Mouse (Mus musculus): ENCODE results near the gene Slfn2.

Gene Slfn2

GRCm38 (mm10) chr11:83077714-83078422 lies 13.0 kb downstream of the Slfn2 start:
- DNase-seq: peak; percentile 21

- no peak for DNase-seq
These were observed 13.7 kb downstream of the Slfn2 start for GRCm38 (mm10) chr11:83078423-83079140.

DNA sequence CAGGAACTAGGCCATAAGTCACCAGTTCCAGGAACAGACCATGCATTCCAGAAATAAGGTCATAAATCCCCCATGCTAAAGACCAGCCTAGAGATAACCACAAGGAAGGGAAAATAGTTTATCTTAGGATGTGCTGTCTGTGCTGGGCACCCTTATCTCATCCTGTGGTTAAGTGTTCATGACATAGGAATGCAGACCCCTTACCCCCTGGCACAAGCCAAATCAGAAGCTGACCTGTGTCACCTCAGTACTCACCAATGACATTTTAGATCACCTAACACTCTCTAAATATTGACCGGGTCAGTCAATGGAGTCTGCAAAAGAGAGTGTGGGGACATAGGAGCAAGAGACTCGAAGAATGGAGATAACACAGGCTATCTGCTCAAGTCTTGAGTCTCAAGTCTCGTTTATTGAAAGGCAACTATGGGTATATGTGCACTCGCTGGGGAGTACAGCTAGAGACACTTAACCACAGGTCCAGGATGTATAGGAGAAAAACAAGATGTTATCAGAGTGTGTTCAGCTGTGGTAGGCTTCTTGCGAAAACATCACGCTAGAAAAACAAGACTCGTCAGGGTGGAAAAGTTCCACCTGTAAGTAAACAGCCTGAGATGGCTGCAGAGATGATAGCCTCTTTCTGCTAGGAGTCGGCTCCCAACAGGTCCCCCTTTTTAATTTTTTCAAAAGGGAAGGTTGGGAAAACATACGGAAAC lies 14.7 kb downstream of the Slfn2 start:
- no peak for DNase-seq

GRCm38 (mm10) chr11:83082741-83083473 lies 18.0 kb downstream of the Slfn2 start:
- no peak for DNase-seq

- DNase-seq: no peak
These were observed 19.2 kb downstream of the Slfn2 start for GRCm38 (mm10) chr11:83084161-83084560.

DNA sequence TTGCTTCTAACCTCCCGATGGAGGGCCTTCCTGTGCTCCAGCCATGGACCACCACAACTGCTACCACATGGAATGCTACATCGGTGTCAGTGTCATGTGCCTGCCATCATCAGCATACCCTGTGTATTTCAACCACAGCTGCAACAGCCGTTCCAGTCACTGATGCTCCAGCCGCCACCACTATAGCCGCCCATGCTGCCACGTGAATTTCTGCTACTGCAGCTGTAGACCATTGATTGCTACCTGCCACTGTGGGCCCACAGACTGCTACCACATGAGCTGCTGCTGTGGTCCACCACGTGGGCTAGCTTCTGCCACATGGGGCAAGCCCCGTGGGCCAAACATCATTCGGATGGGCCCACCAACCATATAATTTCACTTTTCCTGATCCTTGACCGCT lies 19.8 kb downstream of the Slfn2 start:
- DNase-seq: no peak

GRCm38 (mm10) chr11:83115138-83115537 lies 50.2 kb downstream of the Slfn2 start:
- DNase-seq: peak; percentile 18

DNA sequence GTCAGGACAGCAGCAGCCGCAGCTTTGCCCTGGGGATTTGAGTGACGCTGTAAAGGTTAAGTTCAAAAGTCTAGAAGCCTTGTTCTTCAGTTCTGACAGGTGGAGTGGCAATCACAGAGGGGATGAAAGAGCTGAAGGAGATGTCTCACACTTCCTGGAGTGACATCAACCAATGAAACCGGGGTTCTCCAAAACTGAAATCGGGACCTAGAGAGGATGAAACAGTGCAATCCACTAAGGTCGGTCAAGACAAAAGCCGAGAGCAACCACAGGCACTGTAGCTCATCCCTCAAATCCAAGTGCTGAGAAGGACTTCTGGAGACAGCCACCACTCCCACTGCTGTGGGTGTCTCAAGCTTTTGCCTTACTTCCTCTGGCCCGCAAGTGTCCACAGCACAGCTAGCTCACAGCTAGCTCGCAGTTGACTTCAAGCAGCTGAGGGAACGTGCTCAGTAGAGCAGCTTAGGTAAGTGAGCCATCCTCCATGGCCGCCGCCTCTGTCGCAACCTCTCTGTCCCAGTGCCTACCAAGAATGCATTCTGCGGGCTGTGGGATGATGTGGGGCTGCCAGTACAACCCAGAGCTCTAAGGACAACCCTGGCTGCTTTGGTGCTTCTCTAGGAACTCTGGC lies 51.8 kb downstream of the Slfn2 start, which contains the start of gene Slfn1:
Gene Slfn1 (plus strand): TSS at position 253 of the 631 bp plus-strand sequence.
- no peak for DNase-seq

- DNase-seq: no peak
These were observed 53.1 kb downstream of the Slfn2 start for GRCm38 (mm10) chr11:83118056-83118455.

All from right cerebral cortex, postnatal 14 days (tissue).